Mouse (Mus musculus) lung, adult 2 months (tissue): ENCODE results near the gene Ntn1. TPM values are rescaled to one million over a fixed set of nuclear protein-coding genes. Genes with fewer than 3 reads are reported as not detected.

ENCODE experiments used
- DNase-seq: peaks from one replicate; pipeline ENCODE4 v3.0.0; 2022
- H3K4me1 ChIP-seq: fragments of 200-500 bp; 2 replicates; pipeline ENCODE4 v1.6.1; 2011; ENCODE audit warnings: low read length; ENCODE audit not compliant: control insufficient read depth, insufficient read depth
- H3K4me3 ChIP-seq: fragments of 200-500 bp; replicated peaks from 2 replicates; pipeline ENCODE3; 2011; ENCODE audit warnings: low read depth, mild to moderate bottlenecking, control low read depth, low read length; ENCODE audit errors: extremely low read depth
- CTCF ChIP-seq: fragments of 200-500 bp; IDR thresholded peaks from 2 replicates; pipeline ENCODE4 v1.5.1; 2011; ENCODE audit warnings: mild to moderate bottlenecking, low read length, control low read depth; ENCODE audit not compliant: insufficient read depth
- POLR2A ChIP-seq: fragments of 200-500 bp; IDR thresholded peaks from 2 replicates; pipeline ENCODE4 v1.6.1; 2011; ENCODE audit warnings: low read depth, mild to moderate bottlenecking, control low read depth, low read length, borderline replicate concordance; ENCODE audit errors: extremely low read depth
- WGBS: fragments of 180-500 bp; shearing (Covaris S2); methylation state at CpG from one replicate; pipeline ENCODE4 v1.1.7; 2018; 5-methylcytosine and 5-hydroxymethylcytosine counted together
- polyA plus RNA-seq: library from polyadenylated mRNA; depleted of rRNA; stranded (reverse); fragments of >200 nt; gene quantifications from 2 replicates; pipeline ENCODE4 v1.2.3, GENCODE M21; 2012

Ntn1 gene
- polyA plus RNA-seq, 1 experiment: 58.8 TPM

DNA sequence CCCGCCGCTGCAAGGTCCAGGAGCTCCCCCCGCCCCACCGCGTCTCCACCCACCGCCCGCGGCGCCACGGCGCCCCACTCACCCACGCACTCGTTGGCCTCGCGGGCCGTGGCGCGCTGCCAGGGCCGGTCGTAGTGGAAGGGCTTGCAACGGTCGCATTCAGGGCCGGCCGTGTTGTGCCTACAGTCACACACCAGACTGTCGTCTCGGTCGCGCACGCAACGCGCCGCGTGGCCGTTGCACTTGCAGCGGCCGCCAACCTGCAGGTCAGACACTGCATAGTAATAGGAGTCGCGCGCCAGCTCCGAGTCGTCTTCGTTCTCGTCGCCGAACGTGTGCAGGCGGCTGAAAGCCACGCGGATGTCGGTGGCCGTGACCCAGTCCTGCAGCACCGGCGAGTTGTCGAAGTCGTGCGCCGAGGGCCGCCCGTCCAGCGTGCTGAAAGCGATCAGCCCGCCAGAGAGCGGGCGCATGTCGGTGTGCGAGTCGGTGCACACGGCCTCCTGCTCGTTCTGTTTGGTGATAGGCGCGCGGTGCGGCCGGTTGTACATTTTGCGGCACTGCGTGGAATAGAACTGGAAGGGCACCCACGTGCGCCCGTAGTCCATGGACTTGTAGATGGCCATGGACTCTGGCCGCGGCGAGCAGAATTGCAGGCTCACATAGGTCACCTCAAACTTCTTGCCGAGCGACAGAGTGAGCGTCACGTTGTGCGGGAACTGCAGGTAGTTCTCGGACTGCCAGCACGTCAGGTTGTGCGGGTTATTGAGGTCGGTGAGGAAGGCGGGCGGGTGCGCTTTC, 15.4 kb downstream of the Ntn1 start:
- WGBS: 2% methylated on average over 94 of the region's 94 CpGs
- peaks cover 10% of the 10 kb centered on the region; the same call in 1 of the 2 replicates for H3K4me1 ChIP-seq
- DNase-seq: peak; percentile 24
- TF ChIP-seq CTCF (no peak), POLR2A (no peak)
- H3K4me3 ChIP-seq: peak overlapping the region; percentile 58

DNA sequence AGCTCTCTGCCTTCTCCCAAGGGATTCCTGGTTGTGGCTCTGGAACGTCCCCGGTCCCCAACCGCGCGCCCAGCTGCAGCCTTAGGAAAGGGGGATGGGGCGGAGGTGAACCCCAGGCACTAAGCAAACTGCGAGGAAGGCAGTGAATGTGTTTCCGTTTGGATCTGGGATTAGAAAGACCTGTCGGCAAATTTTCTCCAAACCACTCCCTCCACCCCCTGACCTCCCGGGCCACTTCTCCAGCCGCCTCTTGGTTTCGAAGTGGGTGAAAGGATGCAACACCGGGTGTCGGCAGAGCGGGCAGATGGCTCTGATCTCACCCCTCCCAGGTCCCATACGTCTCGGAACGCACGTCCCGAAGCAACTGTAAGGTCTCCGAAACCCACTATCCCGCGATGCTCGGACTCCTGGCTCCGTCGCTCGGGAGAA, 16.0 kb downstream of the Ntn1 start:
- Histone ChIP-seq H3K4me1 (peaks cover 10% of the 10 kb centered on the region; the same call in 1 of the 2 replicates), H3K4me3 (peak overlapping the region; percentile 58)

DNA sequence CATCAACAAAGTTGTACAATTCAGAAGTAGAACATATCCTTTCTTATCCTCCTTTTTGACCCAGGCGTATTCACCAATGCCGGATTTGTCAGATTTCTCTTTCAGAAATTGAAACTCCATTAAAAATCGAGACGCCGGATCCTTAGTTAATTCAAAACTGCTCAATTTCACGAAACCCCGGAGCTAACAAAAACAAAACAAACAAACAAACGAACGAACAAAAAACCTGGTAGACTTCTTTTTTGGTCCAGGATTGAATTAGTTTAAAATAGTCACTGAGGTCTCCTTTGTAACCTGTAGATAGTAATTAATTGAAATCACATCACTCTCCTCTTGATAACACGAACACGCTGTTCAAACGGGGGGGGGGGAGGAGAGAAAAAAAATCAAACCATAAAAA, 16.5 kb downstream of the Ntn1 start:
- DNase-seq: no peak
- Histone ChIP-seq H3K4me3 (peak overlapping the region; percentile 58), H3K4me1 (peaks cover 10% of the 10 kb centered on the region; the same call in 1 of the 2 replicates)
- TF ChIP-seq POLR2A (no peak), CTCF (no peak)
- WGBS: 55% methylated on average over 12 of the region's 12 CpGs

More for the DNA sequence above, 16.0 kb downstream of the Ntn1 start:
- WGBS: 7% methylated on average over 27 of the region's 27 CpGs
- no peak for DNase-seq
- TF ChIP-seq CTCF (no peak), POLR2A (no peak)

DNA sequence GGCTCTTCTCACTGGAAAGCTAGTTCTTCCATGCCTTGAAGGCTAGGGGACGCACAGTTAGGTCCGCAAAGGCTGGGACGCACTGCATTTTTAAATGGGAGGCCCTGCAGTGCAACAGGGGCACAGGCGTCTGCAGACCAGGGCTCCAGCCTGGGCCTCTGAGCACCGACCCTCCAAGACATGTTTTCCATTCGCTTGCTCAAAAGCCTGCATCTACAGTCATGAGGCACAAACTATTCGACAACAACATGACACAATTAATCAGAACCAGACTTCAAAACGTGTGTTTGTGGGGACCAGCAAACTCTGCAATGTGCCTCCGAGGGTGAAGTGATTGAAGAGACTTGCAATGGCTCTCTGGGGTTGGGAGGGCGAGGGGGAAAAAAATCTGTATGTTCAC, 17.1 kb downstream of the Ntn1 start:
- no peak for TF ChIP-seq POLR2A
- TF ChIP-seq CTCF: no peak
- 74% methylated on average over 10 of the region's 10 CpGs for WGBS
- Histone ChIP-seq H3K4me3 (no peak overlapping the region), H3K4me1 (peaks cover 10% of the 10 kb centered on the region; the same call in 1 of the 2 replicates)
- no peak for DNase-seq

DNA sequence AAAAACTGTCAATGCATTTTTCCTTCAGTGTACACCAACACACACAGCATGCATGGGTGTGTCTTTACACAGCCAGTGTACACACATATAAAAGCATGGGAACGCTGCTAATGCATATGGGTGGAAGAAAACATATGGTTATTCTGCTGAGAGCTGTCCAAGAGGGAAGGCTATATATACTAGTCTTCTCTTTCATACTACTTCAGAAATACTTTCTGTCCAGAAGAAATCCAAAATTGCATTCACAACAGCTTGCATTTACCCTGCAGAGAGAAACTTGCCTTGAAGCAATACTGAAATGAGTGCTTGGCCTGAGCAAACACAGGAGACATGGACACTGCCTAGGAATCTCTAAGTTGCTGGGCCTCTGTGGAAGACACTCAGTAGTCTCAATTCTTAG, 18.8 kb downstream of the Ntn1 start:
- H3K4me1 ChIP-seq: peaks cover 10% of the 10 kb centered on the region; the same call in 1 of the 2 replicates
- no peak overlapping the region for H3K4me3 ChIP-seq
- no peak for DNase-seq
- WGBS: 93% methylated on average over 1 of the region's 1 CpGs
- no peak for TF ChIP-seq POLR2A
- TF ChIP-seq CTCF: no peak

DNA sequence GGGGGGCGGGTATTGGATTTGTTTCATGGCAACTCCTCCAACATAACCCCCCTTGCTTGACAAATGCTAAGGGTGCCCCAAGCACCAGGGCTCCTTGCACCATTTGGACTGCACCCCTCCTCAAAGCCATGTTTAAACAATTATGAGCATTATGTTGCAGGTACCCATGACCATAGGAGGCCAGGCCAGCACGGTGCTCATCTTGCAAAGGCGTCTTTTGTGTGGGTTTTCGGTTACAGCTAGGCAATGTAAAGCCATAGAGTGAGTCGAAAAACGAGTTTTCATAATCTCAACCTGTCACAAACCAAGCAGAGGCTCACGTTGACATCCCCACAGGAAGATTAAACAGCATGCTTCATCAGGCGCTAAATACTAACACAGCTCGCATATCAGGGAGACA, 19.3 kb downstream of the Ntn1 start:
- Histone ChIP-seq H3K4me1 (peaks cover 10% of the 10 kb centered on the region; the same call in 1 of the 2 replicates), H3K4me3 (no peak overlapping the region)
- no peak for DNase-seq
- no peak for TF ChIP-seq CTCF
- 88% methylated on average over 9 of the region's 9 CpGs for WGBS

DNA sequence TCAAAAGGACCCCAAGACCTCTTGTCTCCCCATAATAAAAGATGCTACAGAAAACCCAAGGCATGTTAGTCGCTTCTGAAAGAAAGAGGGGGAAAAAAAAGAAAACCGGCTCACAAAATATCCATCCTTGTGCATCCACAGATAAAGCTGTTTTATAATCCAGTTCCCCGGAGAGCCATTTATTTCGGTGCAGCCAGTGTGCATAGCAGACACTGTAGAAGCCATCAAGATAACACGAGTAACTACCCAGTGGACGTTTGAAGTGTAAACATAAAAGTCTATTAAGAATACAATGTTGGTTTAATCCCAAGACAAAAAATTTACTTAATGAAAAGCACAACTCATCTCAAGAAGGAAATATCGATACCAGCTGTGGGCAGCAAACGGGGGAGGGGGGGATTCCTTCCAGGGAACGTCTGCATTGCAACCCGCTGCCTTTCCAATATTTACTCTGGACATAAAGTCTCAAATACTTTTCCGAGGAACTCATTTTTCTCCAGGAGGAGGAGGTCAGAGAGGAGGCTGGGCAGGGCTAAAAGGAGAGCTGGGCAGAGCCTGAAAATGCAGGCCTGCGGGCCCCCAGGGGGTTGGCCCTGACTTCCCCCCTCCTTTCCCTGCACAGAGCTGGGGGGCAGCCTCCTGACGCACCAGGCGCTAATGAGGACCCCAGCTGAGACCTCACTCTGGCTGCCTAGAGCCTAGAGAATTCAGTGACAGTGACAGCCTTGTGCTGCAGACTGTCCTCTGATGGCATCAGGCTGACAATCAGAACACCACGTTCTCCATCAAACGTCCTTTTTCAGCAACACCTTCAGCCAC, 21.5 kb downstream of the Ntn1 start:
- 25% methylated on average over 16 of the region's 16 CpGs for WGBS
- TF ChIP-seq POLR2A (no peak), CTCF (no peak)
- Histone ChIP-seq H3K4me1 (no peaks in the 10 kb centered on the region), H3K4me3 (no peak overlapping the region)
- DNase-seq: no peak

DNA sequence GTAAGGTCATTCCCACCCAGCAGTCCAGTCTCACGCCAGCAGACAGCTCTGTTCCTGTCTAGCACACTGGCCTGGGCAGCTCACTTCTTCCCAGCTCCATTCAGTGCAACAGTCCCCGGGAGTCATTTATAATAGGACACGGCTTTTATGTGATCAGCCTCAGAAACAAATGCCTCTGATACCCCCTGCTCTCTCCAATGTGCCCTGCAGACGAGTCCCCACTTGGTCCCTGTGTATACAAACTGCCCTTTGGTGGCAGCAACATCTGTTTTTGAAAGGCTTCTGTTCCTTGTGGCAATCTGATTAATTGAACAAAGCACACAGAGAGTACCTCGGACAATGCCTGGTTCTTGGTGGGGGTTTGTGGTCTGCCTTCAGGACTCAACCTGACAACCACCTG, 22.2 kb downstream of the Ntn1 start:
- H3K4me1 ChIP-seq: no peaks in the 10 kb centered on the region
- TF ChIP-seq CTCF: no peak
- no peak for TF ChIP-seq POLR2A
- no peak overlapping the region for H3K4me3 ChIP-seq
- DNase-seq: no peak
- WGBS: 48% methylated on average over 5 of the region's 5 CpGs

DNA sequence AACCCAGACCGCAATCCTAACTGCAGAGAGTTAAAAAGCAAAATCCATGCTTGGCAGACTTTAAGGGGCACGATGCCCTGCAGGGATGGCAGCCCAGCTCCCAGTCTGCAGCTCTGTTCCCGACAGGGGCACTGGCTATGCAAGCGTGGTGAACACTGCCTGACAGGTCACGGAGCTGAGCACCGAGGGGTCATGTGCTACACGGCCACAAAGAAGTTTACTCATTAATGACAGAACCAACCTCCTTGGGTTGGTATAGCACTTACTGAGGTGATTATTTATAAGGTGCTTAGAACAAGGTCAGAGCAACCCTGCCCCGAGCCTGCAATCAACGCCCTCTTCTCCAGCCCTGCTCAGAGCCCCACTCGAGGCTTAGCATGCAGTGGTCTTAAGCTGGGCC, 27.5 kb downstream of the Ntn1 start:
- 87% methylated on average over 10 of the region's 10 CpGs for WGBS
- DNase-seq: no peak
- no peak overlapping the region for H3K4me3 ChIP-seq

DNA sequence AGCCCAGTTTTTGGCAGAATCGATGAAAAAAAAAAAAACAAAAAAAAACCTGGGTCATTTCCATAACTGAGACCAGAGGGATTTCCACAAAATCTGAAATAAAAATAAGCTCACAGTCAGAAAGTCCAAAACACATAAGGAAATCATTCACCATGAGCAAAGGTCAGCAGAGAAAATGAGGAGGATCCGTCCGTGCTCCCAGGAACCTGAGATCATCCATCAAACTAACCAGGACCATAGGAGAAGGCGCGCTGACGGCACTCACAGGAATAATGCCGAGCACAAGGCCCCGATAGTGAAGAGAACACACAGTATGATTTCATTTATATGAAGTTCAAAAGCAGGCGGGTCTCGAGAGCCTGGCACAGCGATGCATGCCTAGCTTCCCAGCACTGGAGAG, 29.0 kb downstream of the Ntn1 start:
- no peak for DNase-seq
- 88% methylated on average over 11 of the region's 11 CpGs for WGBS
- Histone ChIP-seq H3K4me3 (no peak overlapping the region), H3K4me1 (peaks cover 7% of the 10 kb centered on the region)
- TF ChIP-seq POLR2A: no peak
- no peak for TF ChIP-seq CTCF

More for the DNA sequence above, 27.5 kb downstream of the Ntn1 start:
- peaks cover 7% of the 10 kb centered on the region for H3K4me1 ChIP-seq
- TF ChIP-seq POLR2A: no peak
- no peak for TF ChIP-seq CTCF
